Comparison of ENCODE assay signal across 10 mouse cellular contexts in the genomic region with DNA sequence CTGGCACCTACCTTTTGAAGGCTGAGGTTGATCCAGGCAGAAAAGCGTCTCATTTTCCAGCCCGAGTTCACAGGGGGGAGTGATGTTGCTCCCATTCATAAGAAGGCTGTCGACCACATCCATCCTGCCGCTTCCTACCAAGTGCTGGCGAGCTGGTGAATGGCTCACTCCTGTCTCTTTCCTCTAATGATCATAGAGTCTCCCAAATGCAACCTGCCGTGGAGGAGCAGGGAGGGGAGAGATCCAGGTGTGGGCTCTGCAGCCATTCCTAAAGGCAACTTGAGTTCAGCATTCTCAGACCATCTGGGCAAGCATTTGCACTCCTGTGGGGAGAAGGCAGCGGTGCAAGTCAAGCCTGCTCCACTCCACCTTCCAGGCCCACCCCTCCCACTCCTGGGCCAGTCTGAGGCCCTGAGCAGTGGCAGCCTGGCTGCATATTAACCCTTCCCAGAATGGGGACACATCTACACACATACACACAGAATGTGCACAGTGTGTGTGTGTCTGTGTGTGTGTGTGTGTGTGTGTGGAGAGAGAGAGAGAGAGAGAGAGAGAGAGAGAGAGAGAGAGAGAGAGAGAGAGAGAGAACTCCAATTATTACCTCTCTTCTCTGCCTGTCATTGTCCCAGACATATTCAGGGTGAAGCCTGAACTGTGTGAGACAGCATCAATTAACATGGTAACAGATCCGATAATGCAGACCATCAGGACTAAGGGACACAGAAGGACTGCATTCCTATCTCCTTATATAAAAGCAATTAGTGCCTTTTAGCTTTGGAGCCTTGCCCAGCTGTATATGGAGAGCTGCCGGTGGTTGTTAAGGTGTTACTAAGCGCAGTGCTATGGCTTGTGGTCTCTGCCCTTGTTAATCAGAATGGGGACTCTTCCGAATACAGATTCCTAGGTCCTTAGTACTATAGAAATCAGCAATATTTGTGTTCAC. TPM values are rescaled to one million over a fixed set of nuclear protein-coding genes. Genes with fewer than 3 reads are reported as not detected.
DNase-seq lines count a peak whose midpoint lies in the region; ATAC-seq lines count a peak whose summit lies in the region.
"Had no signal": no experiment of that assay in that cellular context is flagged by ENCODE, and none has a peak within 500 bp of the region (broad histone marks: within the 10 kb centered on the region; RNA-seq: fewer than 3 reads in every experiment).

TSS of gene Cckar (minus strand) at position 471 of the 943 bp plus-strand sequence.

- H3K9me3 ChIP-seq in limb, embryonic 11.5 days (ENCODE audit: control insufficient read depth, low read length), result no peaks in the 10 kb centered on the region
- no peaks in the 10 kb centered on the region for H3K9me3 ChIP-seq in limb, embryonic 10.5 days (replicated peaks)
- H3K9me3 ChIP-seq in heart, embryonic 11.5 days (replicated peaks; ENCODE audit: control insufficient read depth, low read length), result no peaks in the 10 kb centered on the region

- no peak within 1 kb of the TSS for H3K9ac ChIP-seq in limb, embryonic 11.5 days (ENCODE audit: low read length)
- no peak within 1 kb of the TSS for H3K9ac ChIP-seq in heart, embryonic 11.5 days (ENCODE audit: low read depth, low read length)

- intact Hi-C loops in heart, postnatal 36 days (cut with DNase I), result no loop called here

- peak; percentile 70; the same call in 1 of the 2 replicates for ATAC-seq in limb, embryonic 11.5 days (ENCODE audit: insufficient number of reproducible peaks, low FRiP score, low TSS enrichment, low read depth)
- ATAC-seq in heart, embryonic 11.5 days (replicated peaks; ENCODE audit: insufficient number of reproducible peaks, low FRiP score, low TSS enrichment), result no peak
- ATAC-seq: activated CD4-positive, CD25-positive, alpha-beta regulatory T cell, adult 4 months had no signal

- WGBS in limb, embryonic 11.5 days, result 51% methylated on average over 11 of the region's 11 CpGs
- WGBS in limb, embryonic 10.5 days, result 57% methylated on average over 11 of the region's 11 CpGs
- 59% methylated on average over 11 of the region's 11 CpGs for WGBS in heart, embryonic 11.5 days (ENCODE audit: insufficient replicate concordance)

- no peak within 1 kb of the TSS for H3K4me2 ChIP-seq in limb, embryonic 11.5 days (ENCODE audit: low read depth, severe bottlenecking)
- no peak within 1 kb of the TSS for H3K4me2 ChIP-seq in heart, embryonic 11.5 days

- peaks cover 6% of the 10 kb centered on the region for H3K4me1 ChIP-seq in limb, embryonic 11.5 days (ENCODE audit: control insufficient read depth, insufficient read depth, low read length)
- peaks cover 11% of the 10 kb centered on the region for H3K4me1 ChIP-seq in limb, embryonic 10.5 days
- H3K4me1 ChIP-seq in heart, embryonic 11.5 days (ENCODE audit: control insufficient read depth, insufficient read depth, low read length), result no peaks in the 10 kb centered on the region

- peak; percentile 42 for DNase-seq in limb, embryonic 11.5 days (ENCODE audit: low spot score)
- no peak for DNase-seq in limb, embryonic 10.5 days (ENCODE audit: low spot score)
- DNase-seq in kidney, adult 9 months, result peak; percentile 78
- peak; percentile 49 for DNase-seq in lung, postnatal 36 days
- no peak for DNase-seq in urinary bladder, postnatal 4 days (ENCODE audit: low spot score in 2 of 2)
- DNase-seq in left cerebral cortex, adult 9 months (ENCODE audit: low spot score in 2 of 2), result no peak
- no peak for DNase-seq in heart, postnatal 36 days

- H3K27ac ChIP-seq in limb, embryonic 11.5 days (replicated peaks; ENCODE audit: low read depth, low read length), result no peak within 1 kb of the TSS
- H3K27ac ChIP-seq in limb, embryonic 10.5 days, result no peak within 1 kb of the TSS
- no peak within 1 kb of the TSS for H3K27ac ChIP-seq in heart, embryonic 11.5 days (ENCODE audit: low read depth, low read length)

- H3K36me3 ChIP-seq in limb, embryonic 11.5 days (ENCODE audit: control insufficient read depth, insufficient read depth, low read length), result no peaks in the 10 kb centered on the region
- no peaks in the 10 kb centered on the region for H3K36me3 ChIP-seq in limb, embryonic 10.5 days
- no peaks in the 10 kb centered on the region for H3K36me3 ChIP-seq in heart, embryonic 11.5 days (ENCODE audit: control insufficient read depth, insufficient read depth, low read length)

- H3K4me3 ChIP-seq in limb, embryonic 11.5 days (ENCODE audit: low read depth, low read length), result no peak within 1 kb of the TSS
- no peak within 1 kb of the TSS for H3K4me3 ChIP-seq in limb, embryonic 10.5 days
- H3K4me3 ChIP-seq in heart, embryonic 11.5 days (ENCODE audit: low read depth, low read length), result no peak within 1 kb of the TSS

- H3K27me3 ChIP-seq in limb, embryonic 11.5 days (ENCODE audit: control insufficient read depth, insufficient read depth, low read length), result no peaks in the 10 kb centered on the region
- H3K27me3 ChIP-seq in limb, embryonic 10.5 days (ENCODE audit: low read depth, poor library complexity, severe bottlenecking), result no peaks in the 10 kb centered on the region
- H3K27me3 ChIP-seq in heart, embryonic 11.5 days (ENCODE audit: control insufficient read depth, insufficient read depth, low read length), result no peaks in the 10 kb centered on the region

RNA-seq across cellular contexts. Expression of gene Cckar, which starts in this region (rescaled TPM):
- 0.07 TPM in 1 of 2 replicates, not detected in the other for polyA plus RNA-seq in limb, embryonic 11.5 days (2014; fragmentation: Nextera tagmentation; extraction: Ambion mirVana)
- polyA plus RNA-seq in limb, embryonic 10.5 days (2016; fragmentation: Nextera tagmentation; extraction: Ambion mirVana), result 0.06 TPM in 1 of 2 replicates, not detected in the other
- not detected for total RNA-seq in heart, postnatal 36 days (2021)
- polyA plus RNA-seq in heart, embryonic 11.5 days (2014; fragmentation: Nextera tagmentation; extraction: Ambion mirVana), result 0.44 and 0.45 TPM in 2 replicates
- polyA plus RNA-seq: activated CD4-positive, CD25-positive, alpha-beta regulatory T cell, adult 4 months; cortical plate, adult 2 months had no signal

Comparison
In these comparisons a context has a peak if more than half of its experiments do, and no peak if none do; other contexts are left out.
1. Peak in DNase-seq and ATAC-seq in limb, embryonic 11.5 days; RNA of the gene not detected or under 1 TPM.
2. DNase-seq: peak in kidney, adult 9 months (single experiment) and lung, postnatal 36 days (single experiment); none in limb, embryonic 10.5 days (single experiment), urinary bladder, postnatal 4 days (0 of 2), left cerebral cortex, adult 9 months (0 of 2) and heart, postnatal 36 days (0 of 2).